Mouse (Mus musculus) limb, embryonic 11.5 days (tissue): ENCODE measurements at regions not wholly inside any gene's neighbourhood (a gene's known extent, or its start where the extent isn't known, plus 50 kb on each side); places are given as distances from the start of the nearest gene placed in this dataset.

Source experiments
- ATAC-seq: fragments of 200-750 bp; cut with Nextera tagmentation; 2 replicates; pipeline ENCODE4 v1.8.0; 2017; ENCODE audit warnings: low read depth; ENCODE audit not compliant: insufficient number of reproducible peaks, low FRiP score, low TSS enrichment
- DNase-seq: peaks from one replicate; pipeline ENCODE4 v3.0.0-alpha.2; 2015; ENCODE audit warnings: low spot score
- H3K27ac ChIP-seq: fragments of 300-500 bp; sonication (generic); replicated peaks from 2 replicates; pipeline ENCODE4 v1.5.1; 2014; ENCODE audit warnings: low read depth, mild to moderate bottlenecking, low read length
- H3K27me3 ChIP-seq: fragments of 300-500 bp; sonication (generic); 2 replicates; pipeline ENCODE4 v1.6.1; 2014; ENCODE audit warnings: mild to moderate bottlenecking, low read length, mixed read lengths; ENCODE audit not compliant: control insufficient read depth, insufficient read depth
- H3K36me3 ChIP-seq: fragments of 300-500 bp; sonication (generic); 2 replicates; pipeline ENCODE4 v1.6.1; 2014; ENCODE audit warnings: mild to moderate bottlenecking, low read length, moderate library complexity, mixed read lengths; ENCODE audit not compliant: control insufficient read depth, insufficient read depth
- H3K4me1 ChIP-seq: fragments of 300-500 bp; sonication (generic); 2 replicates; pipeline ENCODE4 v1.6.1; 2014; ENCODE audit warnings: low read length, mixed read lengths; ENCODE audit not compliant: control insufficient read depth, insufficient read depth
- H3K4me2 ChIP-seq: fragments of 300-500 bp; sonication (generic); 2 replicates; pipeline ENCODE4 v1.6.1; 2014; ENCODE audit warnings: low read depth, mild to moderate bottlenecking, moderate library complexity; ENCODE audit not compliant: severe bottlenecking
- H3K4me3 ChIP-seq: fragments of 300-500 bp; sonication (generic); 2 replicates; pipeline ENCODE4 v1.5.1; 2014; ENCODE audit warnings: low read depth, low read length
- H3K9ac ChIP-seq: fragments of 300-500 bp; sonication (generic); 2 replicates; pipeline ENCODE4 v1.6.1; 2014; ENCODE audit warnings: mild to moderate bottlenecking, low read length
- H3K9me3 ChIP-seq: fragments of 300-500 bp; sonication (generic); 2 replicates; pipeline ENCODE4 v1.6.1; 2016; ENCODE audit warnings: low read length; ENCODE audit not compliant: control insufficient read depth
- WGBS: fragments of 180-500 bp; shearing (Covaris S2); extraction: QIAGEN DNeasy Blood & Tissue Kit; methylation state at CpG from one replicate; pipeline ENCODE4 v1.1.7; 2014; 5-methylcytosine and 5-hydroxymethylcytosine counted together

GRCm38 (mm10) chr13:47429856-47430365 lies 307.5 kb downstream of the Rnf144b start:
- no peak overlapping the region for H3K4me3 ChIP-seq
- no peaks in the 10 kb centered on the region for H3K27me3 ChIP-seq
- H3K9ac ChIP-seq: no peak overlapping the region
- H3K4me2 ChIP-seq: no peak overlapping the region
- no peaks in the 10 kb centered on the region for H3K4me1 ChIP-seq
- WGBS: 53% methylated on average over 8 of the region's 8 CpGs
- DNase-seq (no peak), ATAC-seq (no peak)
- H3K36me3 ChIP-seq: no peaks in the 10 kb centered on the region
- H3K9me3 ChIP-seq: no peaks in the 10 kb centered on the region
- H3K27ac ChIP-seq: no peak overlapping the region

GRCm38 (mm10) chr13:47430409-47430808 lies 308.0 kb downstream of the Rnf144b start:
- no peak for ATAC-seq
- Histone ChIP-seq H3K9me3 (no peaks in the 10 kb centered on the region), H3K4me3 (no peak overlapping the region), H3K9ac (no peak overlapping the region), H3K4me2 (no peak overlapping the region), H3K27me3 (no peaks in the 10 kb centered on the region), H3K27ac (no peak overlapping the region), H3K36me3 (no peaks in the 10 kb centered on the region), H3K4me1 (no peaks in the 10 kb centered on the region)
- WGBS: 77% methylated on average over 9 of the region's 9 CpGs
- no peak for DNase-seq

- Histone ChIP-seq H3K4me1 (no peaks in the 10 kb centered on the region), H3K4me3 (no peak overlapping the region), H3K27me3 (no peaks in the 10 kb centered on the region), H3K36me3 (no peaks in the 10 kb centered on the region), H3K27ac (no peak overlapping the region), H3K9ac (no peak overlapping the region), H3K4me2 (no peak overlapping the region), H3K9me3 (no peaks in the 10 kb centered on the region)
- WGBS: 89% methylated on average over 7 of the region's 7 CpGs
- ATAC-seq: no peak
- no peak for DNase-seq
These were observed 313.2 kb downstream of the Rnf144b start for GRCm38 (mm10) chr13:47435631-47436030.

- ATAC-seq (no peak), DNase-seq (no peak)
- no peaks in the 10 kb centered on the region for H3K27me3 ChIP-seq
- no peak overlapping the region for H3K9ac ChIP-seq
- no peak overlapping the region for H3K4me2 ChIP-seq
- no peaks in the 10 kb centered on the region for H3K36me3 ChIP-seq
- H3K4me3 ChIP-seq: no peak overlapping the region
- no peak overlapping the region for H3K27ac ChIP-seq
- WGBS: 77% methylated on average over 3 of the region's 3 CpGs
- H3K4me1 ChIP-seq: no peaks in the 10 kb centered on the region
- no peaks in the 10 kb centered on the region for H3K9me3 ChIP-seq
These were observed 322.4 kb downstream of the Rnf144b start for GRCm38 (mm10) chr13:47444876-47445275.

GRCm38 (mm10) chr13:47452186-47452760 lies 329.8 kb downstream of the Rnf144b start:
- Histone ChIP-seq H3K27me3 (no peaks in the 10 kb centered on the region), H3K9me3 (no peaks in the 10 kb centered on the region), H3K4me3 (no peak overlapping the region), H3K36me3 (no peaks in the 10 kb centered on the region), H3K4me1 (no peaks in the 10 kb centered on the region), H3K4me2 (no peak overlapping the region), H3K9ac (no peak overlapping the region), H3K27ac (no peak overlapping the region)
- DNase-seq: no peak
- 74% methylated on average over 17 of the region's 17 CpGs for WGBS
- ATAC-seq: no peak

- Histone ChIP-seq H3K4me3 (no peak overlapping the region), H3K9ac (no peak overlapping the region), H3K27ac (no peak overlapping the region), H3K36me3 (no peaks in the 10 kb centered on the region), H3K27me3 (no peaks in the 10 kb centered on the region), H3K4me2 (no peak overlapping the region), H3K4me1 (no peaks in the 10 kb centered on the region), H3K9me3 (no peaks in the 10 kb centered on the region)
- DNase-seq (no peak), ATAC-seq (no peak)
- WGBS: 92% methylated on average over 8 of the region's 8 CpGs
These were observed 339.7 kb downstream of the Rnf144b start for GRCm38 (mm10) chr13:47462148-47462547.

GRCm38 (mm10) chr13:47471543-47472213 lies 349.2 kb downstream of the Rnf144b start:
- WGBS: 35% methylated on average over 14 of the region's 14 CpGs
- Histone ChIP-seq H3K27me3 (no peaks in the 10 kb centered on the region), H3K4me1 (no peaks in the 10 kb centered on the region), H3K36me3 (no peaks in the 10 kb centered on the region), H3K9ac (no peak overlapping the region), H3K4me2 (no peak overlapping the region), H3K9me3 (no peaks in the 10 kb centered on the region), H3K4me3 (no peak overlapping the region), H3K27ac (no peak overlapping the region)
- DNase-seq: peak; percentile 22
- ATAC-seq: no peak

- no peak overlapping the region for H3K4me3 ChIP-seq
- no peaks in the 10 kb centered on the region for H3K4me1 ChIP-seq
- H3K27me3 ChIP-seq: no peaks in the 10 kb centered on the region
- no peak for ATAC-seq
- 81% methylated on average over 10 of the region's 10 CpGs for whole genome bisulfite sequencing
- no peak overlapping the region for H3K27ac ChIP-seq
- no peak overlapping the region for H3K4me2 ChIP-seq
- H3K36me3 ChIP-seq: no peaks in the 10 kb centered on the region
- no peaks in the 10 kb centered on the region for H3K9me3 ChIP-seq
- DNase-seq: no peak
- no peak overlapping the region for H3K9ac ChIP-seq
These were observed 357.7 kb downstream of the Rnf144b start for GRCm38 (mm10) chr13:47480159-47480558.
